11 mouse cellular contexts compared by ENCODE assay signal in the genomic region with DNA sequence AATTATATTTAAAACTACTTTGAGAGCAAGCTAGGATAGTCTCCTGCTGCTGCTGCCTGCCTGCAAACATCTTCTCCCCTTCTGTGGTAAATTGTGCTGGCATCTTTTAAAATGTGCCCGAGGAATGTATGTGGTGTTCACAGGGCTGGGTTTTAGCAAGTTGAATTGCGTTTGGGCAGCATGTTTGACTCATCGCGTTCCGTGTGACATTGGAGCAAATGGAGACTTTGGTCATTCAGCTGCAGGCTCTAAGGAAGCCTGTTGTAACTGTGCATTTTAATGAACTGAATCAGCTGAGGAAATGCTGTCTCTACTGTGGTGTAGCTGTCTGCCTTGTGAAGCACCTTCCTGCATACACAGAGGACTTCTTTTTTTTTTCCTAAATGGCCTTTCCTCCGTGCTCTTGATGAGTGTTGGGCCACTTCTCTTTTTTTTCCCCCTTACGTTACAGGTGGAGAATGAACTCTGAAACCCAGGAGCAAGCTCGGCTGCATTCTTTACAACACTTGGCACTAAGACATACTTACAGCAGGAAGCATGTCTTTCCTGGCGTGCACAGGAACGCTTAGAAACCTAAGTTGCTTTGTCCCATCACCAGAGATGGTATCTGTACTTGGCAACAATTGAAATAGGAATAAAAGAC. TPM values are rescaled to one million over a fixed set of nuclear protein-coding genes. Genes with fewer than 3 reads are reported as not detected.
A peak's percentile ranks its signal among the peaks of the same experiment; 100 is the strongest.
DNase-seq lines count a peak whose midpoint lies in the region; ATAC-seq and TF ChIP-seq lines count a peak whose summit lies in the region.
"Had no signal": no experiment of that assay in that cellular context is flagged by ENCODE, and none has a peak within 500 bp of the region (broad histone marks: within the 10 kb centered on the region; RNA-seq: fewer than 3 reads in every experiment).

No protein-coding gene starts in this region.

- H3K4me1 ChIP-seq in heart, embryonic 12.5 days (replicated peaks) = peaks cover 15% of the 10 kb centered on the region
- H3K4me1 ChIP-seq in lung, embryonic 14.5 days (ENCODE audit: insufficient read depth) = no peaks in the 10 kb centered on the region
- peaks cover 3% of the 10 kb centered on the region; the same call in 1 of the 2 replicates for H3K4me1 ChIP-seq in lung, adult 2 months (ENCODE audit: control insufficient read depth, insufficient read depth, low read length)
- peaks cover 8% of the 10 kb centered on the region for H3K4me1 ChIP-seq in cortical plate, adult 2 months (ENCODE audit: control insufficient read depth, insufficient read depth, low read length)
- 0 out of 2 replicates have a peak, but pooled peaks cover 7% of the 10 kb centered on the region for H3K4me1 ChIP-seq in midbrain, postnatal 0 days (ENCODE audit: insufficient read depth, low read length)
- H3K4me1 ChIP-seq in limb, embryonic 10.5 days = no peaks in the 10 kb centered on the region

- no peak for ATAC-seq in heart, embryonic 12.5 days (ENCODE audit: insufficient number of reproducible peaks, low FRiP score)
- ATAC-seq in lung, embryonic 14.5 days (ENCODE audit: insufficient read depth) = no peak
- ATAC-seq in midbrain, postnatal 0 days (ENCODE audit: low FRiP score) = no peak
- ATAC-seq: intestine, embryonic 15.5 days had no signal

- H3K9ac ChIP-seq in heart, embryonic 12.5 days = no peak overlapping the region
- H3K9ac ChIP-seq in lung, embryonic 14.5 days = no peak overlapping the region
- H3K9ac ChIP-seq in midbrain, postnatal 0 days (replicated peaks; ENCODE audit: low read length, poor library complexity, severe bottlenecking) = no peak overlapping the region
- H3K9ac ChIP-seq: forebrain, embryonic 12.5 days; intestine, embryonic 15.5 days; limb, embryonic 13.5 days had no signal

- H3K27me3 ChIP-seq in heart, embryonic 12.5 days (replicated peaks) = no peaks in the 10 kb centered on the region
- H3K27me3 ChIP-seq in lung, embryonic 14.5 days (ENCODE audit: insufficient read depth, low read length) = no peaks in the 10 kb centered on the region
- no peaks in the 10 kb centered on the region for H3K27me3 ChIP-seq in midbrain, postnatal 0 days (ENCODE audit: insufficient read depth, low read length)
- no peaks in the 10 kb centered on the region for H3K27me3 ChIP-seq in limb, embryonic 10.5 days (ENCODE audit: low read depth, poor library complexity, severe bottlenecking)
- H3K27me3 ChIP-seq: forebrain, embryonic 12.5 days; intestine, embryonic 15.5 days had no signal

- peak overlapping the region; percentile 5; the same call in 1 of the 2 replicates for H3K4me2 ChIP-seq in heart, embryonic 12.5 days
- peak overlapping the region; percentile 5; the same call in 1 of the 2 replicates for H3K4me2 ChIP-seq in lung, embryonic 14.5 days
- peak overlapping the region; percentile 37 for H3K4me2 ChIP-seq in midbrain, postnatal 0 days (ENCODE audit: low read depth, low read length, poor library complexity, severe bottlenecking)
- H3K4me2 ChIP-seq: forebrain, embryonic 12.5 days; intestine, embryonic 15.5 days; limb, embryonic 13.5 days had no signal

- no peak overlapping the region for H3K27ac ChIP-seq in heart, embryonic 12.5 days (ENCODE audit: poor library complexity, severe bottlenecking)
- H3K27ac ChIP-seq in lung, embryonic 14.5 days (ENCODE audit: low read depth) = 0 out of 2 replicates have a peak overlapping the region, but pooled peaks have one; percentile 22
- peak overlapping the region; percentile 48; the same call in 1 of the 2 replicates for H3K27ac ChIP-seq in cortical plate, adult 2 months (ENCODE audit: insufficient read depth, low read length)
- no peak overlapping the region for H3K27ac ChIP-seq in midbrain, postnatal 0 days (ENCODE audit: low read depth, low read length)
- H3K27ac ChIP-seq in limb, embryonic 10.5 days = no peak overlapping the region
- H3K27ac ChIP-seq: forebrain, embryonic 12.5 days; intestine, embryonic 15.5 days; limb, embryonic 13.5 days had no signal

- no peak overlapping the region for H3K4me3 ChIP-seq in heart, embryonic 12.5 days
- H3K4me3 ChIP-seq in lung, embryonic 14.5 days (ENCODE audit: low read depth, low read length) = no peak overlapping the region
- H3K4me3 ChIP-seq in lung, adult 2 months (replicated peaks; ENCODE audit: extremely low read depth, low read depth, low read length) = no peak overlapping the region
- no peak overlapping the region for H3K4me3 ChIP-seq in cortical plate, adult 2 months (ENCODE audit: insufficient read depth, low read length)
- no peak overlapping the region for H3K4me3 ChIP-seq in midbrain, postnatal 0 days (ENCODE audit: low read depth, low read length)
- no peak overlapping the region for H3K4me3 ChIP-seq in limb, embryonic 10.5 days
- H3K4me3 ChIP-seq: forebrain, embryonic 12.5 days; intestine, embryonic 15.5 days; limb, embryonic 13.5 days had no signal

- H3K36me3 ChIP-seq in heart, embryonic 12.5 days = no peaks in the 10 kb centered on the region
- H3K36me3 ChIP-seq in lung, embryonic 14.5 days (ENCODE audit: insufficient read depth) = no peaks in the 10 kb centered on the region
- no peaks in the 10 kb centered on the region for H3K36me3 ChIP-seq in midbrain, postnatal 0 days (ENCODE audit: insufficient read depth, low read length)
- no peaks in the 10 kb centered on the region for H3K36me3 ChIP-seq in limb, embryonic 10.5 days
- H3K36me3 ChIP-seq: forebrain, embryonic 12.5 days; intestine, embryonic 15.5 days; limb, embryonic 13.5 days had no signal

- H3K9me3 ChIP-seq in heart, embryonic 12.5 days (replicated peaks) = no peaks in the 10 kb centered on the region
- H3K9me3 ChIP-seq in lung, embryonic 14.5 days (ENCODE audit: low read depth, low read length) = no peaks in the 10 kb centered on the region
- no peaks in the 10 kb centered on the region for H3K9me3 ChIP-seq in midbrain, postnatal 0 days (ENCODE audit: low read length)
- H3K9me3 ChIP-seq in limb, embryonic 10.5 days (replicated peaks) = no peaks in the 10 kb centered on the region
- H3K9me3 ChIP-seq: forebrain, embryonic 12.5 days; intestine, embryonic 15.5 days; limb, embryonic 13.5 days had no signal

- TF ChIP-seq CTCF in lung, embryonic 14.5 days (IDR thresholded peaks at IDR 0.05; ENCODE audit: low read depth) = no peak
- no peak for TF ChIP-seq CTCF in lung, adult 2 months (IDR thresholded peaks at IDR 0.05; ENCODE audit: insufficient read depth, low read length)
- no peak for TF ChIP-seq CTCF in cortical plate, adult 2 months (IDR thresholded peaks at IDR 0.05; ENCODE audit: extremely low read depth, insufficient read depth, low read length)
- TF ChIP-seq CTCF in midbrain, postnatal 0 days (IDR thresholded peaks at IDR 0.05) = no peak

- 51% methylated on average over 10 of the region's 10 CpGs for WGBS in heart, embryonic 12.5 days
- 41% methylated on average over 10 of the region's 10 CpGs for WGBS in lung, embryonic 14.5 days
- 27% methylated on average over 10 of the region's 10 CpGs for WGBS in lung, adult 2 months
- 41% methylated on average over 10 of the region's 10 CpGs for WGBS in midbrain, postnatal 0 days
- 59% methylated on average over 10 of the region's 10 CpGs for WGBS in limb, embryonic 10.5 days

- intact Hi-C loops in heart, postnatal 25 days (cut with DNase I) = no loop called here

- DNase-seq in heart, postnatal 25 days (ENCODE audit: low spot score) = no peak
- peak; percentile 41 for DNase-seq in lung, embryonic 14.5 days
- no peak for DNase-seq in lung, adult 2 months
- peak; percentile 20 for DNase-seq in midbrain, postnatal 0 days (ENCODE audit: low spot score)
- no peak for DNase-seq in kidney, postnatal 10 days
- no peak for DNase-seq in limb, embryonic 10.5 days (ENCODE audit: low spot score)

- TF ChIP-seq POLR2A in lung, adult 2 months (IDR thresholded peaks at IDR 0.05; ENCODE audit: borderline replicate concordance, extremely low read depth, low read depth, low read length) = no peak
- no peak for TF ChIP-seq POLR2A in cortical plate, adult 2 months (IDR thresholded peaks at IDR 0.05; ENCODE audit: extremely low read depth, insufficient read depth, low read length)

RNA-seq across cellular contexts. Expression of a gene that starts 13.5 kb away (rescaled TPM):
- 0.74 and 0.95 TPM in 2 replicates for polyA plus RNA-seq in heart, embryonic 12.5 days (2016; fragmentation: Nextera tagmentation; extraction: Ambion mirVana)
- under 1 TPM in 1 of 2 experiments, not detected in 1; 0.21 TPM for total RNA-seq in heart, postnatal 25 days (2021)
- 2.6 and 3.3 TPM in 2 replicates for polyA plus RNA-seq in lung, embryonic 14.5 days (2014; fragmentation: Nextera tagmentation; extraction: Ambion mirVana)
- polyA plus RNA-seq in lung, adult 2 months (2012; rRNA removed) = 0.11 and 0.24 TPM in 2 replicates
- polyA plus RNA-seq in cortical plate, adult 2 months (2012; rRNA removed) = 40.9 and 45.1 TPM in 2 replicates
- total RNA-seq in midbrain, postnatal 0 days (2014; rRNA removed) = 45.2 and 50.9 TPM in 2 replicates
- 41.0 and 44.3 TPM in 2 replicates for polyA plus RNA-seq in midbrain, postnatal 0 days (2015; fragmentation: Nextera tagmentation; extraction: Ambion mirVana)
- 0.06 and 0.53 TPM in 2 replicates for polyA plus RNA-seq in limb, embryonic 10.5 days (2016; fragmentation: Nextera tagmentation; extraction: Ambion mirVana)

Comparison
In these comparisons a context has a peak if more than half of its experiments do, and no peak if none do; other contexts are left out.
1. DNase-seq: peak in lung, embryonic 14.5 days (single experiment) and midbrain, postnatal 0 days (single experiment); none in heart, postnatal 25 days (single experiment), lung, adult 2 months (single experiment), kidney, postnatal 10 days (single experiment) and limb, embryonic 10.5 days (single experiment).
2. H3K27ac ChIP-seq: peak in lung, embryonic 14.5 days (single experiment) and cortical plate, adult 2 months (single experiment); none in heart, embryonic 12.5 days (single experiment), midbrain, postnatal 0 days (single experiment) and limb, embryonic 10.5 days (single experiment).
3. Peak in every context shown above with its lines, with median percentiles within 50 percentile points of each other: H3K4me2 ChIP-seq.